Mouse (Mus musculus) megakaryocyte-erythroid progenitor cell, adult 5-6 weeks (primary cell): ENCODE results near the gene Slfn14. TPM values are rescaled to one million over a fixed set of nuclear protein-coding genes. Genes with fewer than 3 reads are reported as not detected.
"Not testable (repeated sequence)": the region's sequence is repeated elsewhere in the genome, so short reads cannot be mapped to it uniquely, and the experiment has no call there.

Source experiments
- ATAC-seq: replicated peaks from 2 replicates; pipeline ENCODE4 v1.8.0; 2016; ENCODE audit warnings: mild to moderate bottlenecking, inconsistent platforms; ENCODE audit not compliant: severe bottlenecking, poor library complexity, low FRiP score, low TSS enrichment
- total RNA-seq, 2 experiments: library from RNA; stranded (forward) in 1 of 2; stranded (reverse) in 1 of 2; fragments of 200-1000, 215-1000 nt in 1 of 2; fragments of >200 nt in 1 of 2; fragmentation: Nextera tagmentation in 1 of 2; gene quantifications; 2 replicates each; pipeline ENCODE4 v1.2.3; 2014 to 2017

Slfn14 gene
- total RNA-seq, 2 experiments from 2014 or later = 0.28 TPM; not detected in 1

DNA sequence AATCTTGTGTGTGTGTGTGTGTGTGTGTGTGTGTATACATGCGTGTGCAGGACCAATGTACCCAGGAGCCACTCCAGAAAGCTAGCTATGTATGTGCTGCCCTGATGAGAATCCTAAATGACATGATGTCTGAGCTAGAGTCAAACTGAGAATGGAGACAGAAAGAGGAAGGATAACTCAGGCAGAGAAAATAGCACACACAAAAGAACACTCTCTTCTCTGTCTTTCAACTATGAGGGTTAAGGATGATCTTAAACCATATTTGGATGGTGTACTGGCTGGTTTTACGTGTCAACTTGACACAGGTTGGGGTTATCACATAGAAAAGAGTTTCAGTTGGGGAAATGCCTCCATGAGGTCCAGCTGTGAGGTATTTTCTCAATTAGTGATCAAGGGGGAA lies 3.1 kb upstream of the Slfn14 start:
- no peak for ATAC-seq

DNA sequence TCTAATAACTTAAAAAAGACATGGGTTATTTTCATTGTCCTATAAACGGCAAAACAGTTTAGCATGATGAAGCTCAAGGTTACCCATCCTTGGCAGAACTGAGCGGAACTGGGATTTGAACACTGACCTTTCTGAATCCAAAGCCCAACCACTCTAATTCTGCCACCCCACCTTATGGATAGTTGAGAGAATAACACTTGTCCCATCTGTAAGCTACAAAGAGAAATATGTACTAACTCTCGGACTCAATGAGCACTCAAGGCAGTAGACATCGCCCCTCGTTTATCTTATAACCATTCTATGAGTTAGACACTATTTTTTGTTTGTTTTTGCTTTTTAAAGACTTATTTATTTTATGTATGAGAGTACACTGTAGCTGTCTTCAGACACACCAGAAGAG lies 2.5 kb upstream of the Slfn14 start:
- no peak for ATAC-seq

DNA sequence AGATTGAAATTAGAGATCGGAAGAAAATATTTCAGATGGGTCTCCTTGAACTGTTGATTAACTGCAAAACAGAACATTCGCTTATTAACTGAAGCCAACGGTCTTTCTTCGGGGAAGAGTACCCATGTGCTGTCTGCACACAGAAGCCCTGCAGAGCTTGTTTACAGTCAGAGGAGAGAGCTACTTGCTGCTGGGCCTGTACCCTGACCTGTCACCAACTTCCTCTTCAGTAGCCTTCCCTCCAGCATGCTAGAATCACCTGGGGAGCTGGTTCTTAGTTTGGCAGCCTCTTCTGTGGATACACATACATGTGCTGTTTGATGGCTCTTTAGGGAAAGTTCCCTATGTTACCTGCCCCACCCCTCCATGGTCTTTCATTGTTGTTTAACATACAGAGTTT lies 899 bp downstream of the Slfn14 start:
- ATAC-seq = no peak

DNA sequence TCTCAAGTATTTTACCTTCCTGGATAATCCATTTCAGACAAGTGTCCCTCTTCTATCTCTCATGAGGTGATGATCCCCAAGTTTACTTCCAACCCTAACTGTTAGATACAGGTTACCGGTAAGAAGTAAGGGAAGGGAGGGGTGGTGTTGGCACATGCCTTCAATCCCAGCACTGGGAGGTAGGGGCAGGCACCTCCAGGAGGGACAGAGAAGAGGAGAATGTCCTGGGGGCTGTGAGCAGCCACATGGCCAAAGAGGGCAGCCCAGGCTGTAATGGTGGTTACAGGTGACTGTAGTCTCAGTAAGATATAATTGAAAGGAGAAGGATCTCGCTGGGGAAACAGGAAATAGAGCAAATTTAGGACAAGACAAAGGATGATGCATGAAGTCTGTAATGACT lies 4.4 kb downstream of the Slfn14 start:
- ATAC-seq = no peak

DNA sequence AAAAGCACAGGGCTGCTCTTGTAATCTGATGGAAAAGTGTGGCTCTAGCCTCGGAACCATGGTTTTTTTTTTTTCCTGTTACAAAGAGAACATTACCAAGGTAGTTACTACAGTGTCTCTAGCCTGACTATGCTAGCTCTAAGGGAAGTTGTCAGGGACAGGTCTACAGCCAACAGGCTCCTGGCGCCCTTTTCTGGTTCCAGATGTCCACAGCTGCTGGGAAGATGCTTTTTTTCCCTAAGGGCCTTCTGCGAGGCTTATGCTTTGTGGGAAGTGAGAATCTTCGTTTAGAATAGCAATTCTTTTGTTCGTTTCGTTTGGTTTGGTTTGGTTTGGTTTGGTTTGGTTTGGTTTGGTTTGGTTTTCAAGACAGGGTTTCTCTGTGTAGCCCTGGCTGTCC lies 6.8 kb downstream of the Slfn14 start:
- no peak for ATAC-seq

DNA sequence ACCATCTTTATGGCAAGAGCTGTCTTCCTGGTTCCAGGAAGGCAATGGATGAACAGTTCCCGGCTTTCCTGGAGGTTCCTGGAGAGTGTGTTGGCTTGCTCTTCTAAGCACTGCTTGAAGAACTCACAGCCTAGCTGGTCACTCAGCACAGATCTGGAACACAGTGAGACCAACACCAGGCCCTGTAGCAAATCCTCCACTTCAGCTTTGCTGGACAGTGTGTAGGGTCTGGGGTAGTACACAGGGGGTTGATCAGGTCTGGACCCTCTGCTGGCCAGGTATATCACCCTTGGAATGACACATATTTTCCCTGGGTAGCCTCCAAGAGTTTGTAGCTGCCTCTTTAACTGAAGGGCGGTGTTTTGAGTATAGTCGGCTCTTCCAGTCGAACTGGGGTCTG lies 7.5 kb downstream of the Slfn14 start:
- no peak for ATAC-seq

DNA sequence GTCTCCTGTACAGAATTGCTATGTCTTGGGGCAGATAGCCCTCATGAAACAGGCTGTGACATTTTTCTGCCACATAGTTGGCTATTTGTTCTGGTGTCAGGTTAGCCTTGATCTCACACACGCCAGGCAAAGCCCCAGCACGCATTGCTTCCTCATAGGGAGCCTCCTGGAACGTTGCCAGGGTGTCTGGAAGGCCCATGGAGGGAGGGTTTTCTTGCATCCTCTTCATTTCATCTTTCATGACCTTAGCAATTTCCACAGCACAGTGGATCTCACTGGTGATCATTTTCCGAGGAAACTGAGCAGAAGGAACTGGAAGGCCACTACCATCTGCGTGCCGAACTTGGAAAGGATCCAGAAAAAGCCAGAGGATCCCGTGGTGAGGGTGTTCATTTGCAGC lies 10.3 kb downstream of the Slfn14 start:
- no peak for ATAC-seq

DNA sequence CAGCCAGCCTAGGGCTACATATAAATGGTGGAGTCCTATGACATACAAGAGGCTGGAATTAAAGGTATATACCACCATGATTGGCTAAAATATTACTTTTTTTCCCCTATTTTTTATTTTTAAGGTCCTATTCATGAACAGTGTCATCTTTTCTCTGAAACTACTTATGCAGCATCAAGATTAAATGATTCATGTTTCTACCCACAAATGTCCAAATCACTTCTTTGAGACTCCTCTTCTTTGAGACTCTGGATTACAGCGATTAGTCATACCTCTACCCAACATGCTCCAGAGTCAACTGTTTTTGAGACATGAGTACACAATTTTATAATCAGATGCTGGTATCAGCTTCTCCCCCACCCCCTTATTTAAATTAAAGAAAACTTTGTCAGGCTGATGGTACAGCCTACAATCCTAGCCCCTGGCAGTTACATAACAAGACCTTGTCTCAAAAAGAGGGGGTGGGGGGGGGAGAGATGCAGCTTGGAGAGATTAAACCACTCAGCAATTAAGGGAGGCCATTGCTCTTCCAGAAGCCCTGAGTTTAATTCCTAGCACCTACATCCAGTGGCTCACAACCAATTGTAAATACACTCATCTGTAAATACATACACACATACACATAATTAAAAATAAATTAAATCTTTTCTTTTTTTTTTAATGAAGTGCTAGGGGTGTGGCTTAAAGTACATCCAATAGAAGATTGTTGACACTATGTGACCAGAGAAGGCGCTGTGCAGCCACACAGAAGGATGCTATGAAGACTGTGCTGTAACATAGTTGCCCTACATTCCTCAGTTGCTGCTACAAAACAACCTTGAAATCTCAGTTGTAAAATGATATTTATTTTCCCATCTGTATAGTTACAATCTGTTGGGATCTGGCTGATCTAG lies 14.3 kb downstream of the Slfn14 start:
- peak; percentile 64 for ATAC-seq

DNA sequence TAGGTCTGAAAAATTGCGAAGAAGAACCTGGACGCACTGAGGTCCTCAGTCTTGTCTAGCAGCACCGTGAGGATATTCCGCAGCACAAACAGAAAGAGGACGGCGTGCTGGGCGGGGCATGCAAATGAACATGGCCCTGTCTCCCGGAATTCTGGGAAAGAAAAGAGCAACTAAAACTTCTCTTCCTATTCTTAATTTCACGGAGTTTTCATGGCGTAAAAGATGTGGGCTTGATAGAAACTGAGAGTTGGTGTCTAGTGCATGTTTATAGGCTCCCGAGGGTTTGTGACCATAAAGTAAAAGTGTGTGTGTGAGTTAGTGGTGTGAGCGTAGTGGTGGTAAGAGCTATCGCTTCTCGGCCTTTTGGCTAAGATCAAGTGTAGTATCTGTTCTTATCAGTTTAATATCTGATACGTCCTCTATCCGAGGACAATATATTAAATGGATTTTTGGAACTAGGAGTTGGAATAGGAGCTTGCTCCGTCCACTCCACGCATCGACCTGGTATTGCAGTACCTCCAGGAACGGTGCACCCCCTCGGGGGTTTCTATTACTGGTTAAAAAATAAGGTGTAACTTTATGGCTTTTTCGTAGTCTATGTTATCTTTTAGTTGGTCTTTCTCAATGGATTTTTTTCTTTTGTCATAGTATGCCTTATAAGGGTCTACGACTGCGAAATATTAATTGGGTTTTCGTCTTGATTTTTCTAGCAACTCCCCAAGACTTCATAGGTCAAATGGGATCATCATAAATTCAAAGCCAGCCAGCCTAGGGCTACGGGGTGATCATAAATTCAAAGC lies 15.2 kb downstream of the Slfn14 start:
- ATAC-seq = peak; percentile 84

DNA sequence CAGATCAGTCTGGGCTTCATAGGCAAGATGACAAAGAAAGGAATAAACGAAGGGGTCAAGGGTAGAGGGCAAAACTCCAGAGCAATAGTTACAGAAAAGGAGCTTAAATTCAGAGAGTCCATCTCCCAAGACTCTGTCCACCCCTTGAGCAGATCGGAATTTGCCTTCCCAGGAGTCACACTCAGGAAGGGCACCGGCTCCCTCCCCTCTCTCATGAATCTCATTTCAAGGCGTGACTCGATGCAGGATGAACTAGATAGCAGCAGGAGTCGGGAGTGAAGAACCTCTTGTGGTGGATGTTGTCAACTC lies 15.7 kb downstream of the Slfn14 start:
- 0 out of 2 replicates have a peak, but pooled peaks have one; percentile 2 for ATAC-seq

DNA sequence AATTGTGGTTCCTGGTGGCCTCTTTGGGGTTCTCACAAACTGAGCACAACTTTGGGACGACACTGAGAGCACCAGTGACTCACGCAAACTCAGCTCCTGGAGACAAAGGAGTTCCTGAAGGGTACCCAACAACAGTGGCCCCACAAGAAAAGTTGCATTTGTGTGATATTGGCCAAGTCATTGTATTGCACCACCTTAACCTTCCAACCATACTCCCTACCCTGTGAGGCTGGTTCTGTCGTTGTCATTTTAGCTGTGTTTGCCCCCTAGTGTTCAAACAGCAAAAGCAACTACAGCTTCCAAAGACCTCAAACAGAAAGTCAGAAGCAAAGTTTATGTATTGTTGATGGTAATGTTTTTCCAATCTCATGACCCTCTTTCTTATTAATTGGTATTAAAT lies 23.4 kb downstream of the Slfn14 start:
- peak; percentile 92 for ATAC-seq

DNA sequence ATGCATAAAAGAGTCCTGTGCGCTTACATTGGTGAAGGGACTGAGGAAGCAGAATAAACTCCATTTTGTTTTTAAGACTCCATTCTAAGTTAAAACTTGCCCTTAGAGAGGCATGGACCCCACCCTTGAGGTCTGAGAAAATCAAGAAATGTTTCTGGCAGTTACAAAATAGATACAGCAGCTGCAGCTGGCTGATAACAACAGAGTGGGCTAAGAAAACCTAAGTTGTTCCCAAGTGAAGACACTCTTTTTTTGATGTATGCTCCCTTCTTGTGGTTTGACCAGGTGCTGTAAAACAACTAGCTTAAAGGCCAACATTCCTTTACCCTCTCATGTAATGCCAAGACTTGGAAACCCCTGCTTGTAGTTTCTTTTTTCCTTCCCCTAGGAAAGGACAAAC lies 23.9 kb downstream of the Slfn14 start:
- ATAC-seq = peak; percentile 85

DNA sequence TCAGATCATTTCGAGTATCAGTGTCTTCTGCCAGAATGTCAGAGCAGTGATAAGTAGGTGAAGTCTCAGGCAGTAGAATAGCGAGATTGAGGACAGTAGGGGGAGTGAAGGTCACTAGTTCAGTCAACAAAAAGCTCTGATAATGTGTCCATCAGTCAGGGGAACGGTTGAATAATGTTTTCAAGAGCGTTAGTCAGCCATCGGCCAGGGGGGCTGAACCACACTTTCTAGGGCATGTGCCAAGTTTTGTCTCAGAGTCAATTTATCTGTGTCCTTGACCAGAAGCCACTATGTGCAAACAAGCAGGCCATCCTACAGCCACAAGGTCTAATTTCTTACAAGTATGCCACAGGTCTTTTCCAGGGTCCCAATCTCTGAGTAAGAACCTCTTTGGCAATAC lies 29.3 kb downstream of the Slfn14 start:
- not testable (repeated sequence) for ATAC-seq

DNA sequence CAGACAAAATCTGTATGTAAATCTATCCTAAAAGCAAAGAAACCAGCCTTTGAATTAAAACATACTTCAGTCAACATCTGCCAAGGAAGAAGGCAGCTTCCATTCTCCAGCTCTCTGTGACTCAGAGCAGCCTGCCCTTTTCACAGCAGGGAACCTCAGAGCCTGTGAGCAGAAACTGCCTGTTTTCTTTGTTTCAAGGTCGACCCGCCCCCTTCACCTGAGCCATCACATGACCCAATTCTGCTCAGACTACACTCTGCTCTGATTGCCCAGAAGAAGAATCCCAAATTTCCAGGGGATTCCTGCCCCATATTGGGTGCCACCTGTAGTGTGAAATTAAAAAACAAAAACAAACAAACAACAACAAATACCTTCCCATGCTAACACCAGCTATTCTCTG lies 46.7 kb downstream of the Slfn14 start:
- ATAC-seq = no peak

DNA sequence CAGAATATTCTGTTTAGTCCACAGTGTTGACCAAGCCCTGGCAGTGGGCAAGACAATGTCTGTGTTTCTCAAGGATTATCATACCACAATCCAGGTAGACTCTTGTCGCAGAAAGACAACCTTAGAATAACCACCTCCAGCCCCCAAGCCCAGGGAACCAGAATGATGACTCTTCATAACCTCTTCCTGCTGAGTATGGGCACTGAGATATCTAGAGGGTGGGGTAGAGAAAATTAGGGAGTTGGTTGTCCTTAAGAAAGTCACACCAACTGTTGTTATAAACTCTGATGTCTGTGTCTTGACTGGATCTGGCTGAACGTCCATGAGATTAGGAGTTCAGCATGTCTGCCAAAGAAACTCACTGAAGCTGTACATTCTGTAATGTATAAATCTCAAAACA lies 48.1 kb downstream of the Slfn14 start:
- ATAC-seq = no peak

DNA sequence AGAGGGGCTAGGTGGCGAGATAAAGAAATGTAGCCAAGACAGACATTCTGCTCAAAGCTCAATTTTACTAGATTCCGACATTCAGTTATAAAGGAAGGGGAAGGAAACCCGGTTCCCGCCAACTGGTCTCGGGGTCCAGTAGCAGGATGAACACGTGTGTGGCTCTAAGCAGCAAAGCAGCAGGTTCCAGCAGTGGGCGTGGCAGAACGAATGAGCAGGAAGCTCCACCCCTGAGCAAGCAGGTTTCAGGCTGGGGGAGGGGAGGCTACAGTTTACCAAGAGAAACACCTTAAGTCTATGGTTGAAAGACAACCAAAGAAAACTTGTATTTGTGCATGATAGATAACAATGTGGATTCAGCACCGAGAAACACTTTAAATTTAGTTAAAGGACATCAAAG lies 49.1 kb downstream of the Slfn14 start:
- not testable (repeated sequence) for ATAC-seq

DNA sequence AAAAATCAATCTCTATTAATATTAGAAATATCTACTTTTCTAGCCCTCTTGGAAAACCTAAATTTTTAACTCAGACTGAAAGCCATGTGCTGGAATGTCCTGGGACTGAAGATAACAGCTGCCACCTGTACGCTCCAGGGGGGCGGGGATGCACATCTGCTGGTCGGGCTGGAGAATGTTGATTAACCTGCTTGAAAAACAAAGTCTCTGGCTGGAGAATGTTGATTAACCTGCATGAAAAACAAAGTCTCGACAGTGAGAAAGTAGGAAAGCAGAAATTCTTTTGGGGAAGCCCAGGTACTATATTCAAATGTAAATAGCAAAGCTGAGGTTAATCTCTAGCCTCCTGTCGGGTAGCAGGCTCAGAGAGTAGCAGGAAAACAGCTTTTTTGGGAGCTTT lies 52.9 kb downstream of the Slfn14 start:
- not testable (repeated sequence) for ATAC-seq

DNA sequence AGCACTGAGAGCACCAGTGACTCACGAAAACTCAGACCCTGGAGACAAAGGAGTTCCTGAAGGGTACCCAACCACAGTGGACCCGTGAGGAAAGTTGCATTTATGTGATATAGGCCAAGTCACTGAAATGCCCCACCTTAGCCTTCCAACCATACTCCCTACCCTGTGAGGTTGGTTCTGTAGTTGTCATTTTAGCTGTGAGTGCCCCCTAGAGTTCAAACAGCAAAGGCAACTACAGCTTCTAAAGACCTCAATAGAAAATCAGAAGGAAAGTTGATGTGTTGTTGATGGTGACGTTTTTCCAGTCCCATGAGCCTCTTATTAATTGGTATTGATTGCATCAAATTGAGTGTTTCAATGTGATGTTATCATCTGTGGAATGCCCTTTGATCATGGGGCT lies 55.6 kb downstream of the Slfn14 start:
- peak; percentile 82 for ATAC-seq

DNA sequence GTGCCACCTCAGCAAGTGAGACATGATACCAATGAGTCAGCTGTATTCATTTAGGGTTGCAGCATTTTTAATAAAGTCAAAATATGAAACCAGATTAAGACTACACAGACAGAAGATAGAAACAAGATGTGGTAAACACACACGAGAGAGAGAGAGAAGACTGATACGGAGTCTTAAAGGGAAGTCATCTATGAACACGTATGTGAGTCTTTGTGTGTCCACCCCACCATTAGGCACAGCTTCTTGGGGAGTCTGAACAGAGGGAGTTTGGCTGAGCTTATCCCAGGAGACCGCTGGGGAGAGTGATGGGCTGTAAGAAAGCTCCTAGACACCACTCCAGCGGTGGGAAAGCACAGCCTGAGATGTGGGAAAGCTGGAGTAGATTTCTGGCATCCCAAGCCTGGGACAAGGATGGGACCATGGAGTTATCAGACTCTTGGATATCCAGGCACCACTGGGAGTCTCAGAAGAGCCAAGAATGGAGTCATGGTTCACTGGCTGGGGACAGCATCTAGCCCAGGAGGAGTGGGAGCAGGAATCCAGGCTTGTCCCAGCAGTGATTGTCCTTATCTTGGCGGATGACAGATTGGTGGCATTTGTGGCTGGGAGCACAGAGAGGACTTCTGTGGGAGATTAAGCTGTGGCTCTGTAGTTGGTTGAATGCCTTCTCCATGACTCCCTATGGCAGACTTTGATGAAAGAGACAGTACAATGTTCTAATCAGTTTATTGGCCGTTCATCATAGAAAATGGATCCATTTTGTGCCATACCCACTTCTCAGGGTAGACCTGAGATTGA lies 58.4 kb downstream of the Slfn14 start:
- no peak for ATAC-seq

DNA sequence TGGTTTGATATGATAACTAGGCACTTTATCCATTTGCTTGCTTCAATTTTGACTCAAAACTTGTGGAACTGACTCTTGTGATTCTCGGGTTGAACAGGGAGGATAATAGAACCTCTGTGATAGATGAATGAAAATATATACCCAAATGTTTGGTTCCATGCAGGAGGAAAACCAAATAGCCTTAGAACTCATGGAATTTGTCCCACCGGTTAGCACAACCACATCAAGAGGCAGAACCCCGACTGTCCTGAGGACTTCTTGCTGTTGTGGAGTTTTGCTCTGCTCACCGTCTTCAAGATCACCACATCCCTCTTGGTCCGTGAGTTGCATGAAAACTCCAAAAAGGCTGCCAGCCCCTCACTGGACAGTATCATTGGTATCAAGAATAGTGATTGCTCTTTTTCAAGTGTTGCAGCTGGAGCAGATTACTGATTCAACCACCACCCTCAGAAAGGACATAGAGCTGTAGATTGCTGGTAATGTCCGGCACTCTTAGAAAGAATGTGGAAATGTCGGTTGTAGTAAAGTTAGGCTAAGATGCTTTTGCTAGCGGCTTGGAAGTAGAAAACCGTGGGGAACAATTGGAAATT lies 61.1 kb downstream of the Slfn14 start:
- no peak for ATAC-seq
